Mouse (Mus musculus): ENCODE data around the gene Tmem176a. TPM values are rescaled to one million over a fixed set of nuclear protein-coding genes. Genes with fewer than 3 reads are reported as not detected.

Tmem176a gene
- polyA plus RNA-seq, 2 experiments: 49.7 to 80.7 TPM

- Histone ChIP-seq H3K9me3 (ENCODE audit: control insufficient read depth, low read length) (no peaks in the 10 kb centered on the region), H3K4me2 (replicated peaks; ENCODE audit: low read depth, low read length, severe bottlenecking) (no peak overlapping the region), H3K4me3 (replicated peaks; ENCODE audit: low read length) (no peak overlapping the region), H3K27me3 (ENCODE audit: control insufficient read depth, insufficient read depth, low read length) (no peaks in the 10 kb centered on the region), H3K27ac (replicated peaks; ENCODE audit: low read depth, low read length) (no peak overlapping the region), H3K4me1 (ENCODE audit: control insufficient read depth, insufficient read depth, low read length) (no peaks in the 10 kb centered on the region), H3K36me3 (ENCODE audit: control insufficient read depth, insufficient read depth, low read length) (peaks cover 18% of the 10 kb centered on the region), H3K9ac (ENCODE audit: low read depth, low read length, severe bottlenecking) (no peak overlapping the region)
- ATAC-seq (ENCODE audit: low FRiP score, low read depth): no peak
- TF ChIP-seq POLR2A (IDR thresholded peaks at IDR 0.05; ENCODE audit: borderline replicate concordance, extremely low read depth, insufficient read depth, insufficient read length): no peak
- no peak for DNase-seq (ENCODE audit: low spot score)
- WGBS: 48% methylated on average over 1 of the region's 1 CpGs
Observed at GRCm38 (mm10) chr6:48828976-48829375, 11.7 kb upstream of the Tmem176a start.

- no peak overlapping the region for H3K4me3 ChIP-seq (replicated peaks; ENCODE audit: low read length)
- peaks cover 24% of the 10 kb centered on the region for H3K36me3 ChIP-seq (ENCODE audit: control insufficient read depth, insufficient read depth, low read length)
- H3K27ac ChIP-seq (replicated peaks; ENCODE audit: low read depth, low read length): no peak overlapping the region
- no peak overlapping the region for H3K4me2 ChIP-seq (replicated peaks; ENCODE audit: low read depth, low read length, severe bottlenecking)
- no peak for ATAC-seq (ENCODE audit: low FRiP score, low read depth)
- no peaks in the 10 kb centered on the region for H3K9me3 ChIP-seq (ENCODE audit: control insufficient read depth, low read length)
- no peak overlapping the region for H3K9ac ChIP-seq (ENCODE audit: low read depth, low read length, severe bottlenecking)
- DNase-seq (ENCODE audit: low spot score): no peak
- H3K27me3 ChIP-seq (ENCODE audit: control insufficient read depth, insufficient read depth, low read length): no peaks in the 10 kb centered on the region
- no peaks in the 10 kb centered on the region for H3K4me1 ChIP-seq (ENCODE audit: control insufficient read depth, insufficient read depth, low read length)
- no peak for TF ChIP-seq POLR2A (IDR thresholded peaks at IDR 0.05; ENCODE audit: borderline replicate concordance, extremely low read depth, insufficient read depth, insufficient read length)
Observed at GRCm38 (mm10) chr6:48829651-48830050, 11.1 kb upstream of the Tmem176a start.

- H3K36me3 ChIP-seq (ENCODE audit: control insufficient read depth, insufficient read depth, low read length): peaks cover 30% of the 10 kb centered on the region
- H3K4me2 ChIP-seq (replicated peaks; ENCODE audit: low read depth, low read length, severe bottlenecking): no peak overlapping the region
- DNase-seq (ENCODE audit: low spot score) (no peak), ATAC-seq (ENCODE audit: low FRiP score, low read depth) (no peak)
- no peak overlapping the region for H3K9ac ChIP-seq (ENCODE audit: low read depth, low read length, severe bottlenecking)
- H3K27ac ChIP-seq (replicated peaks; ENCODE audit: low read depth, low read length): no peak overlapping the region
- H3K4me1 ChIP-seq (ENCODE audit: control insufficient read depth, insufficient read depth, low read length): no peaks in the 10 kb centered on the region
- no peaks in the 10 kb centered on the region for H3K27me3 ChIP-seq (ENCODE audit: control insufficient read depth, insufficient read depth, low read length)
- H3K9me3 ChIP-seq (ENCODE audit: control insufficient read depth, low read length): no peaks in the 10 kb centered on the region
- 63% methylated on average over 1 of the region's 1 CpGs for WGBS
- no peak overlapping the region for H3K4me3 ChIP-seq (replicated peaks; ENCODE audit: low read length)
- no peak for TF ChIP-seq POLR2A (IDR thresholded peaks at IDR 0.05; ENCODE audit: borderline replicate concordance, extremely low read depth, insufficient read depth, insufficient read length)
Observed at GRCm38 (mm10) chr6:48830241-48830640, 10.5 kb upstream of the Tmem176a start.

- ATAC-seq (ENCODE audit: low FRiP score, low read depth) (no peak), DNase-seq (ENCODE audit: low spot score) (no peak)
- Histone ChIP-seq H3K9ac (ENCODE audit: low read depth, low read length, severe bottlenecking) (no peak overlapping the region), H3K27me3 (ENCODE audit: control insufficient read depth, insufficient read depth, low read length) (no peaks in the 10 kb centered on the region), H3K36me3 (ENCODE audit: control insufficient read depth, insufficient read depth, low read length) (peaks cover 39% of the 10 kb centered on the region), H3K4me2 (replicated peaks; ENCODE audit: low read depth, low read length, severe bottlenecking) (no peak overlapping the region), H3K4me1 (ENCODE audit: control insufficient read depth, insufficient read depth, low read length) (no peaks in the 10 kb centered on the region), H3K4me3 (replicated peaks; ENCODE audit: low read length) (no peak overlapping the region), H3K27ac (replicated peaks; ENCODE audit: low read depth, low read length) (no peak overlapping the region), H3K9me3 (ENCODE audit: control insufficient read depth, low read length) (no peaks in the 10 kb centered on the region)
- 92% methylated on average over 5 of the region's 5 CpGs for WGBS
- TF ChIP-seq POLR2A (IDR thresholded peaks at IDR 0.05; ENCODE audit: borderline replicate concordance, extremely low read depth, insufficient read depth, insufficient read length): no peak
Observed at GRCm38 (mm10) chr6:48831141-48831540, 9.6 kb upstream of the Tmem176a start.

GRCm38 (mm10) chr6:48832426-48832825, 8.3 kb upstream of the Tmem176a start:
- H3K9me3 ChIP-seq (ENCODE audit: control insufficient read depth, low read length): no peaks in the 10 kb centered on the region
- no peak for TF ChIP-seq POLR2A (IDR thresholded peaks at IDR 0.05; ENCODE audit: borderline replicate concordance, extremely low read depth, insufficient read depth, insufficient read length)
- DNase-seq (ENCODE audit: low spot score) (no peak), ATAC-seq (ENCODE audit: low FRiP score, low read depth) (no peak)
- H3K27me3 ChIP-seq (ENCODE audit: control insufficient read depth, insufficient read depth, low read length): no peaks in the 10 kb centered on the region
- H3K27ac ChIP-seq (replicated peaks; ENCODE audit: low read depth, low read length): no peak overlapping the region
- H3K4me2 ChIP-seq (replicated peaks; ENCODE audit: low read depth, low read length, severe bottlenecking): no peak overlapping the region
- no peak overlapping the region for H3K4me3 ChIP-seq (replicated peaks; ENCODE audit: low read length)
- no peaks in the 10 kb centered on the region for H3K4me1 ChIP-seq (ENCODE audit: control insufficient read depth, insufficient read depth, low read length)
- no peak overlapping the region for H3K9ac ChIP-seq (ENCODE audit: low read depth, low read length, severe bottlenecking)
- peaks cover 52% of the 10 kb centered on the region for H3K36me3 ChIP-seq (ENCODE audit: control insufficient read depth, insufficient read depth, low read length)
- 100% methylated on average over 1 of the region's 1 CpGs for WGBS

- no peak overlapping the region for H3K4me2 ChIP-seq (replicated peaks; ENCODE audit: low read depth, low read length, severe bottlenecking)
- no peak for TF ChIP-seq POLR2A (IDR thresholded peaks at IDR 0.05; ENCODE audit: borderline replicate concordance, extremely low read depth, insufficient read depth, insufficient read length)
- H3K9me3 ChIP-seq (ENCODE audit: control insufficient read depth, low read length): no peaks in the 10 kb centered on the region
- WGBS: 96% methylated on average over 4 of the region's 4 CpGs
- ATAC-seq (ENCODE audit: low FRiP score, low read depth) (no peak), DNase-seq (ENCODE audit: low spot score) (no peak)
- peaks cover 4% of the 10 kb centered on the region; the same call in 1 of the 2 replicates for H3K4me1 ChIP-seq (ENCODE audit: control insufficient read depth, insufficient read depth, low read length)
- H3K27ac ChIP-seq (replicated peaks; ENCODE audit: low read depth, low read length): no peak overlapping the region
- no peak overlapping the region for H3K9ac ChIP-seq (ENCODE audit: low read depth, low read length, severe bottlenecking)
- no peak overlapping the region for H3K4me3 ChIP-seq (replicated peaks; ENCODE audit: low read length)
- H3K27me3 ChIP-seq (ENCODE audit: control insufficient read depth, insufficient read depth, low read length): no peaks in the 10 kb centered on the region
- H3K36me3 ChIP-seq (ENCODE audit: control insufficient read depth, insufficient read depth, low read length): peaks cover 63% of the 10 kb centered on the region
Observed at GRCm38 (mm10) chr6:48833515-48833914, 7.2 kb upstream of the Tmem176a start.

All from limb, embryonic 14.5 days (tissue).